Mouse (Mus musculus): Measurements from ENCODE around the gene Ipo4. TPM values are rescaled to one million over a fixed set of nuclear protein-coding genes. Genes with fewer than 3 reads are reported as not detected.

The Ipo4 gene
- total RNA-seq, 2 experiments from 2014 or later, result 131 to 145 TPM

DNA sequence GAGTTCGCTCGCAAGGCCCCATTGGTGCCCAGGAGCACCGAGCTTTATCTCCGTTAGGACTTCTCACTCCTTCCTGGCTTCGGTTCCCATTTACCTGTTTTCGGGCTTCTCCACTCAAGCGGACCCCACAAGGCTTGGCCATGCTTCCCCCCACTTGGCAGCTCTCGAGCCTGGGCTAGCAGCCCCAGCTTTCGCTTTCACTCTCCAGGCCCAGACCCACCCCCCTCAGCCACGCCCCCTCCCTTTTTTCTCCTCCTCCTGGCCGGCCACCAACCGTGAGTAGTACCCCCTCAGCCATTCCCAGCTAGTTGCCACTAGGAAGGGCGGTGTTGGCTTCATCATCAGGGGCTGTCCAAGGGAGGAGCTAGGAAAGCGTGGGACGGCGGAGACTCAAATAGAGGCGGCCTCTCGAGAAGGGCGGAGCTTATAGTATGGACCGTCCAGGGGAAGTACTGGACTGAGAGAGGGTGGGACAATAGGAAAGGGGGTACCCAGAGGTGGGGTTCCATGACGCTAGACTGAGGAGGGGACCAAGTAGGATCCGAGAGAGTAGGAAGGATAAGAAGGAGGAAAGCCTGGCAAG lies 44.9 kb downstream of the Ipo4 start, which contains the start of gene Psme2:
TSS of gene Psme2 (minus strand) at position 366 of the 583 bp plus-strand sequence.
- DNase-seq (ENCODE audit: low spot score in 2 of 2), result peak; percentile 85 to 89

DNA sequence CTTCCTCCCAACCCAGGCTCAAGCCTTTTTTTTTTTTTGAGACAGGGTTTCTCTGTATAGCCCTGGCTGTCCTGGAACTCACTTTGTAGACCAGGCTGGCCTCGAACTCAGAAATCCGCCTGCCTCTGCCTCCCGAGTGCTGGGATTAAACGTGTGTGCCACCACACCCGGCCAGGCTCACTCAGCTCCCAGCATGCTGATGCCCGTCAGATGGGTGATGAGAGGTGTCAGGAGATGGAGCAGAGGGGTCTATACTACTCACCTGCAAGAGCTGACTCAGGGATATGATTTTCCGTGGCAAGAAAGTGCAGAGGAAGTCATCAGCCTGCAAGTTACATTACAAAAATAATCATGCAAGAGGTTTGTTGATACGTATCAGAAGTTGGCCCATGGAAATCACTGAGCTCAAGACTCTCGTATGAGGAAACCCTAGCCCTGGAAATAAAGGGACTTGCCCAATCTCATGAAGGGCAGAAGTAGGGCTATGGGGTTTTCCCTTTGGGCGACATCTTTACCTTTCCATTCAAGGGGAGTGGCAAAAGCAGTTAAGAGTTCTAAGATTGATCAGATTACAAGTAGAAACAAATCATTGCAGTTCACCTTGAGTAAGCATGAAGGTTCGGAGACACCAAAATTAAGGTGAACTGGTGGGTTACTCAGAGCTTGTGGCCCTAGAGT lies 45.8 kb downstream of the Ipo4 start:
- DNase-seq (ENCODE audit: low spot score in 2 of 2), result no peak

DNA sequence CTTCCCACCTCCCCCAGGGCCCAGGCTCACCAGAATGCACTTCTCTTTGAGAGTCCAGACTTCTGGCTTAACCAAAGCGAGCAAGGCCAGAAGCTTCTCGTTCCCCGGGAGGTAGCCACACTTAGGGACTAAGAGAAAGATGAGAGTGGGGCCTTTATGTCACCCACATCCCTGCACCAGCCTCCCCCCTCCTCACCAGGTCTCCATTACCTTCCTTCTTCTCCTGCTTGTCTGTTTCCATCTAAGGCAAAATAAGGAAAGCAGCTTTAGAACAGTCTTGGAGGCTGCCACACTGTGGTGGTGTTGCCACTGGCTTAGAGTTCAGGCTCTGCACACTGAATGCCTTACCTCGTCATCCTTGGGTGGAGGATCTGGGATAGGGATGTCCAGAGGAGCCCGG lies 46.5 kb downstream of the Ipo4 start:
- DNase-seq (ENCODE audit: low spot score in 2 of 2), result no peak

DNA sequence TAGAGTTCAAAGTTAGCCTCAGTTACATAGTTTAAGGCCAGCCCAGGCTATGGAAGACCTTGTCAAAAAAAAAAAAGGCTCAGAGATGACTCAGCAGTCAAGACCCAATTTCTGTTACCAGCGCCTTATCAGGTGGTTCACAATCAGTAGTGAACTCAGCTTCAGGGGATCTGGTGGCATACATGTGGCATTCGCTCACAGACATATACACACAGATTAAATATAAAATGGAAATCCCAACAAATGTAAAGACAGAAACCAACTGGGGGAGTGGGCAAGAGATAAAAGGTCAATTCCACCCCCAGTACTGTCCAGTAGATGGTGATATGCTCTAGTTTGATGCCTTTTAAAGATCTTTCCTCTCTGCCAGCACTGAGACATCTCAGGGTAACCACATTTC lies 49.6 kb downstream of the Ipo4 start:
- DNase-seq (ENCODE audit: low spot score in 2 of 2), result no peak

DNA sequence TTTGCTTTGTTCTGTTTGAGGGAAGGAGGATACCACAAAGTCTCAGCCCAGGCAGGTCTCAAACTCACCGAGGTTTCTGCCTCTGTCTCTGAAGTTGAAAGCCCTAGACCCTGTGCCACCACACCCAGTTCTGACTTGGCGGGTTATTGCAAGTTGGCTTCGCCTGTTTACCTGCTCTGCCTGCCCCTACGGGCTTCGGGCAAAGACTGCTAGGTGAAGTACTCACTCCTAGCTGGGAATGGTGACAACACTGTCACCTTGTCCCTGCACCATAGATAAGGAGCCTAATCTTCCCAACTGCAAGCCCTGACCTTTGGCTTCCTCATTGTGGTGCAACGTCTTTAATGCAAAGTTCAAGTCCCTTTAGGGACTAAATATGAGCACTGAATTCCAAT lies 50.2 kb downstream of the Ipo4 start:
- DNase-seq (ENCODE audit: low spot score in 2 of 2), result no peak

DNA sequence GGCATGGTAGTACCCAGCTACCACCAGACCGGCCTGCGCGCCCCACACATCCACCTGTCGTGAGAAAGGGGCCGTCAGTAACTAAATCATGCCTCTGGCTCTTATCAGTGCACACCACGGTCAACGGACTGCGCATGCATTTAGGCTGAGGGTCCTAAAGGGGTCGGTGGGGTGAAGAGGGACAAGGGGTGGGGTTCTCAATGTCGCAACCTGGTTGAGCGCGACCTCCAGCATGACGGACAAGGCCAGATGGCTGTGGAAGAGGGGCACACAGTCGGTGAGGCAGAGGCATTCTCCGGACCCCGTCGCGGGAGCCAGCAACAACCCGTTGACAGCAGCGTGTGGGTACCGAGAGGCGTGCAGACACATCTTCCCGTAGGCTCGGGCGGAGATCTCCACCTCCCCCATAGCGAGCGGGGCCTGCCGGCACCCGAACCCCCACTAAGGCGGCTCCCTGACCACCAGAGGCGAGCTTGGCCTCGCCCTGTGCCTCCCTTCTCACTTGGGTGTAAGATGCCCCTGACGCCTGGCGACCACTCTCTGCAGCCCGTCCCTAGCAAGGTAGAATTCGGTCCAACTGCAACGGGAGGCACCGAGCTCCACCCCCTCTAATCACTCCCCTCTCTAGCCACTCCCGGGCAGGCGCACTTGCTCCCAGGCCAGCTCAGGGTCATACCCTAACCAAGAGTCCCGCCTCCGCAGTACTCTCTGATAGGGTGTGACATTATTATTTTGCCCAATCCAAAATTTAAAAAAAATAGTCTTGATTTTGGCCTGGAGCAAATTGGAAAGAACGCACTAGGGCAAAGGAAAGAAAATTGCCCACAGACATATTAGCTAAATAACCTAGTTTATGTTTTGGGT lies 50.8 kb downstream of the Ipo4 start, which contains the start of gene Emc9:
TSS of gene Emc9 (minus strand) at position 601 of the 864 bp plus-strand sequence.
- DNase-seq (ENCODE audit: low spot score in 2 of 2), result peak; percentile 47 to 62

DNA sequence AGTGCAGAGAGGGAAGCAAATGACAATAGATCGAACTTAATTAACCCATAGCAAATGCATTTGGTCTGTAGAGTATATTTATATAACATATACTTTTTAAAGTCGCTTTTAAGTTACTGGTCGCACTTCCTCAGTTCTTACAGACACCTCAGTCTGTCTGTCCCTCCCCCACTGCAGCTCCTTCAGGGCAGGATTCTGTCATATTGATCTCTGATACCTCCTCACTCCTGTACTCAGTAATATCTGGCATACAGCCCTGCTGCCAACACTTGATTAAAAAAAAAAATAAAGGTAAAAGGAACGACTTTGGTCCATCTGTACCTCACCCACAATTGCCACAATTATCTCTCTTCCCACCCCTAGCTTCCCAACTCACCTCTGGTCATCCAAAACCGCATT lies 51.5 kb downstream of the Ipo4 start:
- DNase-seq (ENCODE audit: low spot score in 2 of 2), result no peak

DNA sequence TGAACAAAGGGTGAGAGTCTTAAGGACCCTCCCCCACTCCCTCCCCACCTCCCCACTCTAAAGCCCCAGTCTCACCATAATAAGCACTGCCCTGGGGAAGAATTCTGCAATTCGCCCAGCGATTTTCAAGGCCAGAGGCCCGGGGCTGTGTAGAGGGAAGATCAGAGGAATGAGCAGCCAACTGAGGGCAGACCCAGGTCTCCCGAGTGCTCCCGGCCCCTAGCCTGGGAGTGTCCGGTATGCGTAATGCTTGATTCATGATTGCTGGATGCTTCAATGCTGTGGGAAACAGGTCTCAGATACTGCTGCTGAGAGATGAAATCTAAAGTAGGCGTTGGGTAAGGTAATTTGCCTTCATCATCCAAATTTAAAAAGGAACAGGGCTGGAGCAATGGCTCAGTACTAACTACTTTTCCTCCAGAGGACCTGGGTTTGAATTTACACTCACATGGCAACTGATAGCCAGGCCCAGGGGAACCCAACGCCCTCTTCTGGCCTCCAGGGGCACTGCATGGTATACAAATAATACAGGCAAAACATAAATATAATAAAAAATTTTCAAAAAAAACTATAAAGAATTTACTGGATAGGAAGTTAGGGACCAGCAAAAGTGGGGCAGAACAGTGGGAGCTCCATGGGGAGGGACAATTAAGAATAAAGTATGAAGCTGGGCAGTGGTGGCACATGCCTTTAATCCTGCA lies 53.6 kb downstream of the Ipo4 start:
- no peak for DNase-seq (ENCODE audit: low spot score in 2 of 2)

DNA sequence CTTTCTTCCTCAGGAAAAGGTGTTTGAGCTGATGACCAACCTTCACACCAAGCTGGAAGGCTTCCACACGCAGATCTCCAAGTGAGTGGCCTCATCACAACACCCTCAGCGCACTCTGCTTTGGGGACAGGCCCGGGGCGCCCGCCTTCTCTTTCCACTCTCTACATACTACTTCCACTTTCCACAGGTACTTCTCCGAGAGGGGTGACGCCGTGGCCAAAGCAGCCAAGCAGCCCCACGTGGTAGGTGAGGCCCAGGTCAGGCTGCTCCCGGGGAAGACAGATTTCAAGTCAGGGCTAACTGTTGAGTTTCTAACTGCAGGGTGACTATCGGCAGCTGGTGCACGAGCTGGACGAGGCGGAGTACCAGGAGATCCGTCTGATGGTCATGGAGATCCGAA lies 55.0 kb downstream of the Ipo4 start:
- DNase-seq (ENCODE audit: low spot score in 2 of 2), result no peak

DNA sequence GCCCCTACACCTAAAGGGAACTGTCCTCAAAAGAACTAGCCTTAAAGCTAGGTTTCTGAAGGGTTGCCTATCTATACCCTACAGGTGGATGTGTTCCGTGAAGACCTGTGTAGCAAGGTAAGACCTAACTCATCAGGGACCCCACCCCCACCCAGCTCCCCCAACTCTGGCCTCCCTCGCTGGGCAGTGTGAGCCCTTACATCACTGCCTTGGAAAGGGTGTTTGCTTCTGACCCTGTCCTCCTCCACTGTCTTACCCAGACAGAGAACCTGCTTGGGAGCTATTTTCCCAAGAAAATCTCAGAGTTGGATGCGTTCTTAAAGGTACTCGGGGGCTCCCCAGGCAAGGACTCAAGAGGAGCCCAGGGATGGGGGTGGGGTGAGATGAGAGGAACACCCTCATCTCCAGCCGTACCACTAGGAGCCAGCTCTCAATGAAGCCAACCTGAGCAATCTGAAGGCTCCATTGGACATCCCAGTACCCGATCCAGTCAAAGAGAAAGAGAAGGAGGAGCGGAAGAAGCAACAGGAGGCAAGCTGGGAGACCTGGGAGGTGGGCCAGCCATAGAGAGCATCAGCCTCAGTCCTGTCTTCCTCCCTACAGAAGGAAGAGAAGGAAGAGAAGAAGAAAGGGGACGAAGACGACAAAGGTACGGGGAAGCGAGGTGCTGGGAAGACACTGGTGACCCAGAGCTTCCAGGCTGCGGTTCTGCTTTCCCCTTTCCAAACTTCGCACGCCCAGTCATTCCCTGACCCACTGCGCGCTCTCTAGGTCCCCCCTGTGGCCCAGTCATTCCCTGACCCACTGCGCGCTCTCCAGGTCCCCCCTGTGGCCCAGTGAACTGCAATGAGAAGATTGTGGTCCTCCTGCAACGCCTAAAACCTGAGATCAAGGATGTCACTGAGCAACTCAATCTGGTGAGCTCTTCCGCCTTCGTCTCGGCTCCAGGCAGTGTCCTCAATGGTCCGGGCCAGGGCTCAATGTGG lies 56.0 kb downstream of the Ipo4 start:
- DNase-seq (ENCODE audit: low spot score in 2 of 2), result no peak

DNA sequence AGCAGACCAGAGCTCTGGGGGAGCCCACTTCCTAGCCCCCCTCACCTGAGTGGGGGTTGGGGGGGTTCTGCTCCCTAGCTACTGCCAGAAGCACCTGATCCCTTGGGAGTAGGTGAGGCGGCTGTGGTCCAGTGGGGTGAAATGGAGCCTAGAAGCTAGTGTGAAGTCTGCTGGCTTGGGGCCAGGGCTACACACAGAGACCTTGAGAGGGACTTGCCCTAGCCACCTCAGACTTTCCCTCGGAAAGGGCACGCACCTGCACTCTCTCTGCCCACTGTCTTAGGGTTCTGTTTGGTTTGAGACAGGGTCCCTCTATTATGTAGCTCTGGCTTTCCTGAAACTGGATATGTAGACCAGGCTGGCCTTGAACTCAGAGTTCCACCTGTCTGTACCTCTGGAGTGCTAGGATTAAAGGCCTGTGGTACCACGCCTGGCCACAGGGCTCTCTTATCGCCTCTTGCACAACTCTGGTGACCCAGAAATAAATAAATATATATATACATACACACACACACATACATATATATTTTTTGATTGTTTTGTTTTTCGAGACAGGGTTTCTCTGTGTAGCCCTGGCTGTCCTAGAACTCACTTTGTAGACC lies 57.0 kb downstream of the Ipo4 start:
- DNase-seq (ENCODE audit: low spot score in 2 of 2), result peak in 1 of 2 experiments; percentile 27

DNA sequence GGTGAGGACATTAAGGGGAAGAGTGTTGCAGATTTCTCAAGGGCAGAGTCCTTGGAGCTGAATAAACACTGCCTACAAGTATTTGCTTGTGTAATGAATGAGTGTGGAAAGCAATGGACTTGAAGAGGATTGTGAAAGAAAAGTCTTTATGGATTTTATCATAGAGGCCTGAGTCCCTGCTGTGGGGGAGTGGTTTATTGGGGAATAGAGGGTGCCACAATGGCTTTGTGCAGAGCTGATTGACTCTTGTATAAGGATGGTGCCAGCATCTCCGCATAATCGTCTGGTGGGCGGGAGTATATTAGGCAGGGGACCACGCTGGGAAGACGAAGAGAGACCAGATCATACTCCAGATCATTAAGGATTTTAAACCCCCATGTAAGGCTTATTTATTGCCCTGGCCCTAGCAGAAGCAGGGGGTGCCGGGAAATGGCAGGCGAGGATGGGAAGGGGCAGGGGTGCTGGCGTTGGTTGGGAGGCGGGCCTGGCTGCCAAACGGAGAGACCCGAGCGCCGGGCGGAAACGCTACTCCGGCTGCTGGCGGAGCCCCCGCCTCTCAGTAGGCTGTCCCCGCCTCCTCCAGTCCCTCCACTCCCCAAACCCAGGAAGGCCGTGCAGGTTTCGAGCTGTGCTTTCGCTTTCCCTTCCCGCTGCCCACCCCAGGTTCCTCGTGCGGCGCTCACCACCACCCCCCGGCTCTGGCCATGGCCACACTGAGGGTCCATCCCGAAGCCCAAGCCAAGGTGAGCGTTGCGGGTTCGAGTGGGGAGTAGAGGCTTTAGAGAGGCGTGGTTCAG lies 57.7 kb downstream of the Ipo4 start, which contains the start of gene Psme1:
TSS of gene Psme1 (plus strand) at position 253 of the 797 bp plus-strand sequence.
- DNase-seq (ENCODE audit: low spot score in 2 of 2), result peak; percentile 79 to 85

DNA sequence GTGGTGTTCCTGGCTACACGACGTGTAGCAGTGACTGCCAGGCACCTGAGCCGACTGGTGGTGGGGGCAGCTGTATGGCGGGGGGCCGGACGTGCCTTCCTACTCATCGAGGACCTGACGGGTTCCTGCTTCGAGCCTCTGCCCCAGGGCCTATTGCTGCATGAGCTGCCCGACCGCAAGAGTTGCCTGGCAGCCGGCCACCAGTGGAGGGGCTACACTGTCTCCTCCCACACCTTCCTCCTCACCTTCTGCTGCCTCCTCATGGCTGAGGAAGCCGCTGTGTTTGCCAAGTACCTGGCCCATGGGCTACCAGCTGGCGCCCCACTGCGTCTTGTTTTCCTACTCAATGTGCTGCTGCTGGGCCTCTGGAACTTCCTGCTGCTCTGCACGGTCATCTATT lies 59.4 kb downstream of the Ipo4 start:
- no peak for DNase-seq (ENCODE audit: low spot score in 2 of 2)

DNA sequence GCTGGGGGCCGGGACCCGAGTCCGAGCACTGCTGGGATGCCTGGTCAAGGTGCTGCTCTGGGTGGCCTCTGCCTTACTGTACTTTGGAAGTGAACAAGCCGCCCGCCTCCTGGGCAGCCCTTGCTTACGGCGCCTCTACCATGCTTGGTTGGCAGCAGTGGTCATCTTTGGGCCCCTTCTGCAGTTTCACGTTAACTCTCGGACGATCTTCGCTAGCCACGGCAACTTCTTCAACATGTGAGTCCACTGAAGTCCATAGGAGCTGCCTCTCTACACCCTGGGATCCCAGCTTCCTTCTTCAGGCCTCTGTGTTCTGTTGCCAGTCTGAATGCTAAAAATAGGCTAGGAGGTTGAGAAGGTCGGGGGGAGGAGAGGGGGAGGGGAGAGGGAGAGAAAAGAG lies 60.0 kb downstream of the Ipo4 start:
- DNase-seq (ENCODE audit: low spot score in 2 of 2), result no peak

Other genes with a start within 250 kb of the Ipo4 start
- 10 to 100 TPM; 16.5 to 17.7 TPM for gene Dhrs4, start 157.2 kb downstream of the Ipo4 start, total RNA-seq (2021)
- 100 to 1,000 TPM; 106 to 144 TPM for gene Carmil3, start 145.3 kb downstream of the Ipo4 start, total RNA-seq (2021)
- gene Cpne6, start 125.5 kb downstream of the Ipo4 start, total RNA-seq (2021), result 100 to 1,000 TPM; 306 to 335 TPM
- under 1 TPM; 0.34 to 0.76 TPM for gene Nrl, start 111.0 kb downstream of the Ipo4 start, total RNA-seq (2021)
- gene Pck2, start 95.7 kb downstream of the Ipo4 start, total RNA-seq (2021), result 10 to 100 TPM; 20.4 to 21.4 TPM
- gene Dcaf11, start 76.0 kb downstream of the Ipo4 start, total RNA-seq (2021), result 10 to 100 TPM; 61.3 to 66.7 TPM
- 1 to 10 TPM in 1 of 2 experiments, not detected in 1; 1.2 TPM for gene A730061H03Rik, start 75.6 kb downstream of the Ipo4 start, total RNA-seq (2021)
- not detected for gene Fitm1, start 60.3 kb downstream of the Ipo4 start, total RNA-seq (2021)
- 10 to 100 TPM; 87.3 to 91.8 TPM for gene Psme1, start 57.8 kb downstream of the Ipo4 start, total RNA-seq (2021)
- 10 to 100 TPM; 50.2 to 54.6 TPM for gene Emc9, start 50.7 kb downstream of the Ipo4 start, total RNA-seq (2021)
- 10 to 100 TPM; 54.0 to 62.7 TPM for gene Psme2, start 44.8 kb downstream of the Ipo4 start, total RNA-seq (2021)
- gene Rnf31, start 44.2 kb downstream of the Ipo4 start, total RNA-seq (2021), result 10 to 100 TPM; 35.6 to 37.2 TPM
- gene Irf9, start 32.4 kb downstream of the Ipo4 start, total RNA-seq (2021), result 10 to 100 TPM; 11.1 to 13.0 TPM
- 1 to 10 TPM; 1.4 to 2.3 TPM for gene Rec8, start 17.9 kb downstream of the Ipo4 start, total RNA-seq (2021)
- gene Gm49378, start 1.9 kb upstream of the Ipo4 start, total RNA-seq (2021), result 1 to 10 TPM; 3.0 to 6.1 TPM
- 10 to 100 TPM; 42.0 to 55.9 TPM for gene Tm9sf1, start 7.8 kb upstream of the Ipo4 start, total RNA-seq (2021)
- 1 to 10 TPM; 1.3 to 1.5 TPM for gene Tssk4, start 14.2 kb upstream of the Ipo4 start, total RNA-seq (2021)
- 10 to 100 TPM; 47.8 to 50.0 TPM for gene Mdp1, start 24.6 kb upstream of the Ipo4 start, total RNA-seq (2021)
- 10 to 100 TPM; 29.1 TPM for gene Gmpr2, start 36.0 kb upstream of the Ipo4 start, total RNA-seq (2021)
- 100 to 1,000 TPM; 320 to 339 TPM for gene Nedd8, start 36.2 kb upstream of the Ipo4 start, total RNA-seq (2021)
- gene Tinf2, start 45.9 kb upstream of the Ipo4 start, total RNA-seq (2021), result 10 to 100 TPM; 18.4 to 23.9 TPM
- under 1 TPM; 0.16 to 0.18 TPM for gene Tgm1, start 78.0 kb upstream of the Ipo4 start, total RNA-seq (2021)
- gene Rabggta, start 86.3 kb upstream of the Ipo4 start, total RNA-seq (2021), result 10 to 100 TPM; 42.0 to 54.1 TPM
- gene Dhrs1, start 109.7 kb upstream of the Ipo4 start, total RNA-seq (2021), result 100 to 1,000 TPM; 103 to 110 TPM
- 10 to 100 TPM; 16.4 to 17.1 TPM for gene Nop9, start 109.7 kb upstream of the Ipo4 start, total RNA-seq (2021)
- under 1 TPM; 0.47 to 0.89 TPM for gene Cideb, start 122.5 kb upstream of the Ipo4 start, total RNA-seq (2021)
- under 1 TPM; 0.45 to 0.64 TPM for gene Ltb4r2, start 125.5 kb upstream of the Ipo4 start, total RNA-seq (2021)
- gene Ltb4r1, start 130.0 kb upstream of the Ipo4 start, total RNA-seq (2021), result under 1 TPM; 0.62 to 0.69 TPM
- gene Adcy4, start 148.1 kb upstream of the Ipo4 start, total RNA-seq (2021), result 1 to 10 TPM; 6.7 to 9.0 TPM
- gene Ripk3, start 152.9 kb upstream of the Ipo4 start, total RNA-seq (2021), result 1 to 10 TPM in 1 of 2 experiments, under 1 TPM in 1; 0.78 to 2.2 TPM
- 1 to 10 TPM; 3.9 to 5.8 TPM for gene Nfatc4, start 187.2 kb upstream of the Ipo4 start, total RNA-seq (2021)
- gene Nynrin, start 218.1 kb upstream of the Ipo4 start, total RNA-seq (2021), result 10 to 100 TPM; 17.0 to 17.3 TPM
- gene Cbln3, start 248.4 kb upstream of the Ipo4 start, total RNA-seq (2021), result 1 to 10 TPM in 1 of 2 experiments, under 1 TPM in 1; 0.62 to 1.0 TPM
- gene Khnyn, start 249.0 kb upstream of the Ipo4 start, total RNA-seq (2021), result 10 to 100 TPM; 11.8 to 13.4 TPM